Mouse (Mus musculus): ENCODE results near the gene Lamtor2. TPM values are rescaled to one million over a fixed set of nuclear protein-coding genes. Genes with fewer than 3 reads are reported as not detected.

Gene Lamtor2
- total and polyA plus RNA-seq, 3 experiments = 125 to 188 TPM; not detected in 1

GRCm38 (mm10) chr3:88537146-88537545, 15.7 kb downstream of the Lamtor2 start:
- H3K9ac ChIP-seq (ENCODE audit: control insufficient read depth, low read depth, low read length, poor library complexity, severe bottlenecking) = no peak overlapping the region
- H3K27ac ChIP-seq (ENCODE audit: control insufficient read depth, low read depth, low read length) = no peak overlapping the region
- H3K27me3 ChIP-seq (ENCODE audit: control insufficient read depth in 1 of 2, insufficient read depth in 2 of 2, low read length in 2 of 2) = no peaks in the 10 kb centered on the region
- no peak overlapping the region for H3K4me3 ChIP-seq (ENCODE audit: control insufficient read depth in 1 of 2, insufficient read depth in 1 of 2, low read depth in 2 of 2, low read length in 2 of 2)
- TF ChIP-seq POLR2A (IDR thresholded peaks at IDR 0.05; ENCODE audit: control insufficient read depth in 1 of 2, insufficient read depth in 1 of 2, low read depth in 1 of 2, low read length in 2 of 2, poor library complexity in 1 of 2) (no peak), RCOR1 (IDR thresholded peaks at IDR 0.05; ENCODE audit: low read depth, low read length) (no peak)
- peaks cover 0 to 11% of the 10 kb centered on the region in 2 experiments; a peak in 1 of 4 replicates for H3K36me3 ChIP-seq (ENCODE audit: control insufficient read depth in 1 of 2, insufficient read depth in 2 of 2, low read length in 2 of 2)
- no peaks in the 10 kb centered on the region; the same call in 1 of the 2 replicates for H3K79me2 ChIP-seq (ENCODE audit: control insufficient read depth, insufficient read depth, low read length, poor library complexity)
- H3K4me1 ChIP-seq (ENCODE audit: control insufficient read depth in 1 of 2, insufficient read depth in 2 of 2, low read length in 2 of 2) = peaks cover 2 to 7% of the 10 kb centered on the region in 2 experiments
- H3K9me3 ChIP-seq (replicated peaks; ENCODE audit: insufficient read depth, low read length) = no peaks in the 10 kb centered on the region
- DNase-seq (ENCODE audit: low read depth, low spot score) = no peak

DNA sequence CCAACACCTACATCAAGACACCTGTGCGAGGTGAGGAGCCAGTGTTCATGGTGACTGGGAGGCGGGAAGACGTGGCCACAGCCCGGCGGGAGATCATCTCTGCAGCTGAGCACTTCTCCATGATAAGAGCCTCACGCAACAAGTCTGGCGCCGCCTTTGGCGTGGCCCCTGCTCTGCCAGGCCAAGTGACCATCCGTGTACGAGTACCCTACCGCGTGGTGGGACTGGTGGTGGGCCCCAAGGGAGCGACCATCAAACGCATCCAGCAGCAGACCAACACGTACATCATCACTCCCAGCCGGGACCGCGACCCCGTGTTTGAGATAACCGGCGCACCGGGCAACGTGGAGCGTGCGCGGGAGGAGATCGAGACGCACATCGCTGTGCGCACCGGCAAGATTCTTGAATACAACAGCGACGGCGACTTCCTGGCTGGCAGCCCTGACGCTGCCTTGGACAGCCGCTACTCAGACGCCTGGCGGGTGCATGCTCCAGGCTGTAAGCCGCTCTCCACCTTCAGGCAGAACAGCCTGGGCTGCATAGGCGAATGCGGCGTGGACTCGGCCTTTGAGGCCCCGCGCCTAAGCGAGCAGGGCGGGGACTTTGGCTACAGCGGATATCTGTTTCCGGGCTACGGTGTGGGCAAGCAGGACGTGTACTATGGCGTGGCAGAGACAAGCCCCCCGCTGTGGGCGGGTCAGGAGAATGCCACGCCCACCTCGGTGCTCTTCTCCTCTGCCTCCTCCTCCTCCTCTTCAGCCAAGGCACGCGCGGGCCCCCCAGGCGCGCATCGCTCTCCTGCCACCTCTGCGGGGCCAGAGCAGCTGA, 16.6 kb downstream of the Lamtor2 start:
- peak overlapping the region; percentile 69 for H3K9ac ChIP-seq (ENCODE audit: control insufficient read depth, low read depth, low read length, poor library complexity, severe bottlenecking)
- TF ChIP-seq NRF1 (IDR thresholded peaks at IDR 0.05; ENCODE audit: insufficient read depth, low read depth, low read length, poor library complexity, severe bottlenecking) = peak; percentile 65
- TF ChIP-seq MYB (IDR thresholded peaks at IDR 0.05; ENCODE audit: low read depth, low read length) = no peak
- TF ChIP-seq NELFE (IDR thresholded peaks at IDR 0.05; ENCODE audit: low read depth, low read length) = peak; percentile 58
- TF ChIP-seq MAX (IDR thresholded peaks at IDR 0.05; ENCODE audit: low read length) = peak; percentile 53; the same call in 1 of the 2 replicates
- peak; percentile 31; the same call in 1 of the 2 replicates for TF ChIP-seq MXI1 (IDR thresholded peaks at IDR 0.05; ENCODE audit: low read depth, low read length)
- peak in 1 of 2 experiments; percentile 76; a peak in 3 of 4 replicates for TF ChIP-seq POLR2A (IDR thresholded peaks at IDR 0.05; ENCODE audit: control insufficient read depth in 1 of 2, insufficient read depth in 1 of 2, low read depth in 1 of 2, low read length in 2 of 2, poor library complexity in 1 of 2)
- TF ChIP-seq HCFC1 (IDR thresholded peaks at IDR 0.05; ENCODE audit: low read depth, low read length) = 0 out of 2 replicates have a peak, but pooled peaks have one; percentile 28
- no peak for TF ChIP-seq CTCF (IDR thresholded peaks at IDR 0.05 in 2 of 3, conservative IDR thresholded peaks at IDR 0.05 in 1 of 3; ENCODE audit: control insufficient read depth in 1 of 3, insufficient read depth in 1 of 3, low read depth in 2 of 3, low read length in 3 of 3, poor library complexity in 1 of 3, severe bottlenecking in 1 of 3)
- no peak for TF ChIP-seq ZNF384 (IDR thresholded peaks at IDR 0.05; ENCODE audit: low read depth, low read length)
- no peak for TF ChIP-seq ZC3H11A (IDR thresholded peaks at IDR 0.05; ENCODE audit: low read depth, low read length)
- TF ChIP-seq SIN3A (IDR thresholded peaks at IDR 0.05; ENCODE audit: low read length) = no peak
- peak; percentile 81 for DNase-seq (ENCODE audit: low read depth, low spot score)
- no peaks in the 10 kb centered on the region for H3K9me3 ChIP-seq (replicated peaks; ENCODE audit: insufficient read depth, low read length)
- peaks cover 2 to 7% of the 10 kb centered on the region in 2 experiments for H3K4me1 ChIP-seq (ENCODE audit: control insufficient read depth in 1 of 2, insufficient read depth in 2 of 2, low read length in 2 of 2)
- H3K27ac ChIP-seq (ENCODE audit: control insufficient read depth, low read depth, low read length) = peak overlapping the region; percentile 54
- peaks cover 0 to 11% of the 10 kb centered on the region in 2 experiments; a peak in 1 of 4 replicates for H3K36me3 ChIP-seq (ENCODE audit: control insufficient read depth in 1 of 2, insufficient read depth in 2 of 2, low read length in 2 of 2)
- no peaks in the 10 kb centered on the region for H3K27me3 ChIP-seq (ENCODE audit: control insufficient read depth in 1 of 2, insufficient read depth in 2 of 2, low read length in 2 of 2)
- H3K4me3 ChIP-seq (ENCODE audit: control insufficient read depth in 1 of 2, insufficient read depth in 1 of 2, low read depth in 2 of 2, low read length in 2 of 2) = peak overlapping the region; percentile 40 to 51
- peaks cover 5% of the 10 kb centered on the region; the same call in 1 of the 2 replicates for H3K79me2 ChIP-seq (ENCODE audit: control insufficient read depth, insufficient read depth, low read length, poor library complexity)

DNA sequence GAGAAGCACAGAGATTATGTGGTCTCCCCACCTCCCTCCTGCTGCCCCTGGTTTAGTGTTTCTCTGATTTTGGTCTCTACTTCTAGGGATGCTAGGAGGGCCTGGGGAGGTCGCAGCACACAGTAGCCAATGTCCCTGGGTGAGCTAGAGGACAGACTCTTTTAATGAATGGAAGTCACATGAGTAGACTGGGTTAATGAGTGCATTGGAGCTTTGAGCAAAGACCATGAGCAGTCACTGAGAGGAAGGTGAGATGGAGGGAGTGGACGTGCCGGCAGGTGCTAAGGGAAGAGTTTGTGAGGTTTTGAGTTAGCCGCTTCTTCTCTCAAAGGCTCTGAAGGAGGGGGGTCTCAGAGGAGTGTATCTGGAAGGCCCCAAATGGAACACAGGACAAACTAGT, 17.3 kb downstream of the Lamtor2 start:
- H3K36me3 ChIP-seq (ENCODE audit: control insufficient read depth in 1 of 2, insufficient read depth in 2 of 2, low read length in 2 of 2) = peaks cover 0 to 12% of the 10 kb centered on the region in 2 experiments; a peak in 2 of 4 replicates
- no peak for TF ChIP-seq E2F4 (IDR thresholded peaks at IDR 0.05; ENCODE audit: borderline replicate concordance, low read depth, low read length)
- no peak for TF ChIP-seq TCF12 (IDR thresholded peaks at IDR 0.05; ENCODE audit: low read depth, low read length)
- no peak for TF ChIP-seq EP300 (IDR thresholded peaks at IDR 0.05; ENCODE audit: low read depth in 1 of 2, low read length in 2 of 2)
- TF ChIP-seq MYB (IDR thresholded peaks at IDR 0.05; ENCODE audit: low read depth, low read length) = no peak
- TF ChIP-seq KAT2A (conservative IDR thresholded peaks at IDR 0.05; ENCODE audit: low read depth, low read length) = no peak
- 0 out of 2 replicates have a peak, but pooled peaks have one; percentile 18 for TF ChIP-seq SIN3A (IDR thresholded peaks at IDR 0.05; ENCODE audit: low read length)
- TF ChIP-seq MAZ (IDR thresholded peaks at IDR 0.05; ENCODE audit: low read depth, low read length) = 0 out of 2 replicates have a peak, but pooled peaks have one; percentile 21
- no peak for DNase-seq (ENCODE audit: low read depth, low spot score)
- H3K9me3 ChIP-seq (replicated peaks; ENCODE audit: insufficient read depth, low read length) = no peaks in the 10 kb centered on the region
- H3K4me1 ChIP-seq (ENCODE audit: control insufficient read depth in 1 of 2, insufficient read depth in 2 of 2, low read length in 2 of 2) = peaks cover 7 to 8% of the 10 kb centered on the region in 2 experiments
- H3K4me3 ChIP-seq (ENCODE audit: control insufficient read depth in 1 of 2, insufficient read depth in 1 of 2, low read depth in 2 of 2, low read length in 2 of 2) = peak overlapping the region in 1 of 2 experiments; percentile 51; a peak in 1 of 4 replicates
- no peak overlapping the region for H3K27ac ChIP-seq (ENCODE audit: control insufficient read depth, low read depth, low read length)
- H3K27me3 ChIP-seq (ENCODE audit: control insufficient read depth in 1 of 2, insufficient read depth in 2 of 2, low read length in 2 of 2) = no peaks in the 10 kb centered on the region
- H3K79me2 ChIP-seq (ENCODE audit: control insufficient read depth, insufficient read depth, low read length, poor library complexity) = peaks cover 8% of the 10 kb centered on the region
- peak overlapping the region; percentile 69 for H3K9ac ChIP-seq (ENCODE audit: control insufficient read depth, low read depth, low read length, poor library complexity, severe bottlenecking)

All from MEL (cell line).